Mouse (Mus musculus) left cerebral cortex, postnatal 4 days (tissue): ENCODE results near the gene 1700024P04Rik. TPM values are rescaled to one million over a fixed set of nuclear protein-coding genes. Genes with fewer than 3 reads are reported as not detected.
"Not testable (repeated sequence)": the region's sequence is repeated elsewhere in the genome, so short reads cannot be mapped to it uniquely, and the experiment has no call there.

Source experiments
- DNase-seq: peaks from one replicate; pipeline ENCODE4 v3.0.0-alpha.2; 2022
- intact Hi-C: fragments of 180-260 bp; cut with DNase I; formaldehyde crosslinking; loops from one replicate; pipeline ENCODE4 v1.15.1; 2025
- total RNA-seq, 2 experiments: library from RNA; stranded (reverse); gene quantifications; 2 replicates each; pipeline ENCODE4 v1.2.3; 2021

1700024P04Rik gene
- not detected for total RNA-seq

DNA sequence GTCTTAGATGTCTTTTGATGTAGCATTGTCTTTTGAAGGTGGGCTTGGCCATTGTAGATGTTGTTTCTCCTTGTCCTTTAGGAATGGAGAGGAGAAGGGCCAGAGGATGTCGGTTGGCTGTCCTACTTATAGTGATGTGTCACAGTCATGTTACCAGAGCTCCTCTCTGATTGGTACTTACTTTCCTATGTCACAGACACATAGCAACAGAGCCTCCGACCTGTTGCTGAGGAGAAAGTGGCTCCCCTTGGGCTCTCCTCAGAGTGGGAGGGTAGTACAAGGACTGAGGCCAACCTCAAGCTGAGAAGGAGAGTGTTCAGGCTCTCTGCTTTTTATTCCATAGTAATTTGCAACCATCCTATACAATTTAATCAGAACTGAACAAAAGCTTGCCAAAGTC lies at the start of gene 1700024P04Rik:
1700024P04Rik (minus strand) TSS at position 101 of the 400 bp plus-strand sequence.
- DNase-seq = no peak
- intact Hi-C loops = no loop called here

DNA sequence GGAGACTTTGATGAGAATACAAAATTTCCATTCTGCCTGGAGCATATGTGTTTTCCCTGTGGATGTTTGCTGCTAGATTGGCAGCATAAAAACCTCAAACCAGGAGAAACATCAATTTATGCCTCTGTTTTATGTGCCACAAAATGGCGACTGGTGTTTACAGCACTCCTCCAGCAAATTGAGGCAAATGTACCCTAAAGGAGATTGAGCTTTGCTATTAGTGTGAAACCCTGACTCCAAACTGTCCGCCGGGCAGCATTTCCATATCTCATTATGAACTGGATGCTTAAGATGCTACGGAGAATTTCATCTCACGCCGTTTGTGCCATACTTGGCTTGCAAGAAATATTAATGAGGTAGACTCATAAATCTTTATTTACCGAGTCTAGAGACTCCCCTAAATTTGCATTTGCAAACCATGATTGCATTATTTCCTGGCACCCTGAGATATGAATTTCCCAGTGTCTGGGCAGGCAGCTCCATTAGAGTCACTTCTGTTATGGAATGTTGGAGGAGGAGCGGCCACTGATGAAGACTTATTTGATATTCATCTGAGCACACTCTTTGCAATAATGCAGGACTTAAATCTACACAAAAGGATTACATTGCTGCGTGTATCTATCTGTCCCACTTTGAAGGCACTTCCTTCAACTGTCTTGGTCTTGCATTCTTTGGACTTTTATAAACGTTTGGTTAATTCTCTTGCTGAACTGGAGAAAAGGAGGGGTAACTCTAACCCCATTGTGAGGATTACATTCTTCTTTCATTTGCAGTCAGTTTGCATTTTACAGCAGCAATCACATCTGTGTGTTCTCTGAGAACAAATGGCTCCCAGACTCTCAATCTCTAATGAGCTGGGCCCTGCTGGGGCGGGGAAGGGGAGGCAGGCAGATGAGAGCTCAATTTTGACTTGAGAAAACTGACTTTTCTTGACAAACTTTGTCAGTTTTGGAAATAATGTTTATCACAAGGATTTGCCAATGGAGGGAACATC lies 47.2 kb upstream of the 1700024P04Rik start:
- DNase-seq = no peak
- intact Hi-C loops = no loop called here

DNA sequence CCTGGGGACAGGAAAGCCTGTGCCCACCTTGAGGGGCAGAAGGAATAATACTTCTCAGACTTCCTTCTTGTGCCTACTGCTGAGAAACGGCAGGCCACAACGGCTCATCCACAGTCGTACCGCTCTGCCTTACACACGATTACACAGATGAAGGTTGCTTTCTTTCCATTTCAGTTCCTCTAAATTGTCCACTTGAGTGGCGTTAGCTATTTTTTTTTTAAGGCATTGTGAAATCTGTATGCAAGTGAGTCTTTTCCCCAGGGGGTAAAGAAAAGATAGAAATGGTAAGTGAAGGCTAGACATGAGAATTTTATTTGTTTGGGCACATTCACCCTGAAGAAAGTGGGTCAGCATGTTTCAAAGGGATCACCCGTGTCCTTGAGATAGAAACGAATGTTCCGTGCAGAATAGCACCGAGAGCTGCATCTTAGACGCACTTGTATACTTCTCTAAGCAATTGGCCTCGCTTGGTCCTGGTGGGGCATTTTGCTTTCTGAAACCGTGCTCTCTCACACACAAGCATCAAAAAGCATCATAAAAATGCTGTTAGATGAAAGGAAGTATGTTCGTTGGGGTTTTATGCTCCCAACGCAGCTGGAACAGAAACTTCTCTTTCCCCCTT lies 46.3 kb upstream of the 1700024P04Rik start:
- intact Hi-C loops = no loop called here
- DNase-seq = no peak

DNA sequence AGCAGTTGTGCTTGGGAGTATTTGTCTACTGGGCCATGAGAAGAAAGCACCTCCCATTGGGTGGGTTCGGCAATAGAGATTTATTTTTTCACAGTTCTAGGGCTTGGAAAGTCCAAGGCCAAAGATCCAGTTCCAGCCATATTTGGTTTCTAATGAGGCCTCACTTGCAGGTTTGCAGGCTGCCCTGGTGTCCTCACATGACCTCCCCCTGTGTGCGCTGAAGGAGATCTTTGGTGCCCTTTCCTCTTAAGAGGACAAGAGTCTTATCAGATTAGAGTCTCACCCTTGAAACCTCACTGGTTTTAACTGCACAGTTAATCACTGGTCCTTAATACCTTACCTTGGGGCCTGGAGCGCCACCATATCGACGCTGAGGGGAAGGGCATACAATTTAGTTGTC lies 40.9 kb upstream of the 1700024P04Rik start:
- intact Hi-C loops = no loop called here
- no peak for DNase-seq

DNA sequence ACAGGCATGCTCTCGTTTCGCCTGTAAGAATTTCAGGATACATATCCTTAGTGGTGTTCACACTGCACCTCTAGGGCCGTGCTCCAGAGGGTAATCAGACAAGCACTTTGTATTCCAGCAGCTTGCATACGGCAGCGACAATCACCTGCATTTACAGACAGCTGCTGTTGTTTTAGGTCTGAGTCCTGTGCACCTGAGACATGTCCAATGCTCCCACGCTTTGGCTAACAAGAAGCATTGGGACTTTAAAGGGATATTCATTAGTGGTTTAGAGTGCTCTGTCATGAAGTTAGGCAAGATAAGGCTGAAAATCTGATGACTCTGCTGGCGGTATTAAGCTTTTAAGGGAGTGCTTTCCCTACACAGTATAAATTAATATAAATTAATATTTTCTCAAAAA lies 37.7 kb upstream of the 1700024P04Rik start:
- intact Hi-C loops = no loop called here
- no peak for DNase-seq

DNA sequence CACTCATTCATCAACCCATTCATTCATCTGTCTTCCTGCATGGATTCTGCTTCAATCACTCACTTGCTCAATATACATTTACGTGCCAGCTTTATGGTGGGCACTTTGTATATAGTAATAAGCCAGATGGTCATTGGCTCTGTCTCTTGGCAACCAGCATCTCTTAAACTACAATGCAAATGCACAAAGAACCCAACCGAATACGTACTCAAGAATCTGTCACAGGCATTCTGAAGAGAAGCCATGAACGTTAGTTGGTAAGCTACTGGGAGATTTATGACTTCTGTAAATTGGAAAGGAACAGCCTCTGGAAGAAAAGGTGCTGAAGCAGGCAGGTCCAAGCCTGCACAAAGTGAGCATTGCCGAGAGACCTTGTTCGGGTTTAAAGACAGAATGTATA lies 36.8 kb upstream of the 1700024P04Rik start:
- DNase-seq = no peak
- intact Hi-C loops = no loop called here

DNA sequence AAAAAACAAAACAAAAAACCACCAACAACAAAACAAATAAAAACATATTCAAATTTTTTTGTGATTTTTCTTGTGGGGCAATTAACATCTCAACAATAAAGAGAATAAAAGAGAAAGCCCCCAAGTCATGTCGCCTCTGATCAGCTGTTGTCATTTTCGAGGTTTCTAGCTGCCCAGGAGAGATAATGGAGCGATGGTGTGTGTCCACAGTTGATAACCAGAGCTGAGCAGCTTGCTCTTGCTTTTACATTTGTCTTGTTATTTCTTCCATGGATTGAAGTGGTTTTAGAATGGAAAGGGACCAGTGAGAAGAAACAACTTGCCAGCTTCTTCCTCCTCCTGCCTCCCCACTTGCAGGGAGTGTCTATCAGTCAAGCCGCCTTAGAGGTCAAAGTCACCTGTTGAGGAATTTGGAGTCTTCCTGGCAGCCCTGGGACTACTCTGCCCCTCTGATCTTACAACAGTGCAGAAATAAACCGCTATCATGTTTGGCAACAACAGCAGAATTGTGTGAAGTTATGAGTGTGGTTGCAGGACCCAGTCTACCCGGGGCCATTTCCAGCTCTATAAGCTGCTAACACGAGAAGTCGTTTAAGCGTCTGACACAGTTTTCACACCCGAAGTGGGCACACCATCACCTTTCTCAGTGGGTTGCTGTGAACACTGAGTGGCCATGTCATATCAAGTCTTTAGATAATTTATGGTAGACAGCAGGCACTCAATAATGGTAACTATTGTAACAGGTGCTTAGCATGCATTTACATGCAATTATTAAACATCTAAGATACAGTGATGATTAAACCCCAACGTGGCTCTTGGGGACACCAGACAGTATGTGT lies 35.7 kb upstream of the 1700024P04Rik start:
- no peak for DNase-seq
- intact Hi-C loops = no loop called here

DNA sequence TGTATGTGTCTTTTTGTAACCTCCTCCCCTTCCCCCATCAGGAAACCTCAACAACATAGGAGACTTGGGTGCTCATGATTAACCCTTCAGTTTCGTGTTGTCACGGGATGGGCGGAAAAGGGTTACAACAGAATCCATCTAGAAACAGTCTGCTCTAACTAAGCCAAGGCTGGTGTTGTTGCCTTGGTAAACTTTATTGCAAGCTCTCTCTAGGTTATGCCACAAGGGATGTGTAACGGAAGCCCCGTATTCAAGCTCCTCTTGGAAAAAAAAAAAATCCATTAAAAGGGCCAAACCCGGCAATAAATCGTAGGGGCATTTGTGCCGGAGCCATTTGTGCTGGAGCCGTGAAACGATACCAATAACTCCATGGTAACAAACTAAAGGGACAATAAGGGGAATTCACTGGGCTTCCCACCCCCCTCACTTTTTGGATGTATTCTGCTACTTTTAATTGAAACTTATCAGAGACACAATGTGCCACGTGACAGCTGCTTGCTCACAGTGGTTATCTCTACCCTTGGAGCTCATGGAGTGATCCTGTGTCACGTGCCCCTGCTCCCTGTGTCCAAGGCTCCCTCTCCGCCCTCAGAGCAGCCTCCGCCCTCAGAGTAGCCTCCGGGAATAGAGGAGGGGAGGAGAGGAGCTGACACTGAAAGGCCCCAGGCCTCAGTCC lies 34.3 kb upstream of the 1700024P04Rik start:
- no peak for DNase-seq
- intact Hi-C loops = no loop called here

DNA sequence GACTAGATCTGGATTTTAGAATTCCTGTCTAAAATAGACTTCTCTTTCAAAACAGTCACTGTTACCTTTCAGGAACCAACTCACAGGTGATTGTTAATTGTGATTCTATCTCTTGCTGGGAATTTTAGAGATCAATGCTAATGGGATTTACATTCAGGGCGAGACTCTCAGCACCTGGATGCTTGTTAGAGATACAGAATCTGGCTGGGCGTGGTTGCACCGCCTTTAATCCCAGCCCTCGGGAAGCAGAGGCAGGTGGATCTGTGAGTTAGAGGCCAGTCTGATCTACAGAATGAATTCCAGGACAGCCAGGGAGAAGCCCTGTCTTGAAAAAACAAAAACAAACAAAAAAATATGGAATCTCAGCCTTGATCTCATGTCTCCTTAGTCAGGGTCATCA lies 32.3 kb upstream of the 1700024P04Rik start:
- intact Hi-C loops = no loop called here
- DNase-seq = no peak

DNA sequence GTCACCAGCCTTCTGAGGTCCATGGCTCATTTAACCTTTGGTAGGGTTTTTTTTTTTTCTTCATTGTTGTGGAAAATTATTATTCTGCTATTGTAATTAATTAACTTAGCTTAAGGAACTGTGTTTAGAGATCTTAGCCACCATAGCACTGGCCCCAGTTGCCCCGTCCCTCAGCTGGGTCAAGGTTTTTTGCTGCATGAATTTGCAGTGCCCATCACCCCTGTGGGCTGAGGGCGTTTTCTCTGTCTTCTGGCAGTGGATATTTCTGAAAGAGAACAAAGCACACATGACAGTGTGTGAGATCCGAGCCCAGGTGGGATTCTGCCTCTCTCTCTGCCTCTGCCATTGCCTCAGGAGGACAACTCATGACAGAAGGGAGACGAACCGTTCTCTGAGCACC lies 28.5 kb upstream of the 1700024P04Rik start:
- intact Hi-C loops = no loop called here
- no peak for DNase-seq

DNA sequence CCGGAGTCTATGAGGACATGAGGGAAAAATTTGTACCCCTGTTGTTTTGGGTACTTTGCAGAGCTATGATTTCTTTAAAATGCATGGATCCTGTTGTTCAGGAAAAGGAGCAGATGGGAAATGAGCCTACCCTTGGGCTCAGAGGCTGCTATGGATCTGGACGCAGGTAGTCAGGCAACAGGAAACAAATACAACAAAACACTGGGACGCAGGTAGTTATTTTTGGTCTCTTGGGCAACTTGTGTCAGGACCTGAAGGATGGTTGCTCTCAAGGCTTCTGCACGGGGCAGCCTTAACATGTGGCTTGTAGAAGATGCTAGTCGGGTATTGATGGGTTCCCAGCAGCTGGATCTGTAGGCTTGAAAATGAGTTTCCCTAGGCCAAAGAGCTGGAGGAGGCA lies 23.6 kb upstream of the 1700024P04Rik start:
- intact Hi-C loops = no loop called here
- DNase-seq = no peak

DNA sequence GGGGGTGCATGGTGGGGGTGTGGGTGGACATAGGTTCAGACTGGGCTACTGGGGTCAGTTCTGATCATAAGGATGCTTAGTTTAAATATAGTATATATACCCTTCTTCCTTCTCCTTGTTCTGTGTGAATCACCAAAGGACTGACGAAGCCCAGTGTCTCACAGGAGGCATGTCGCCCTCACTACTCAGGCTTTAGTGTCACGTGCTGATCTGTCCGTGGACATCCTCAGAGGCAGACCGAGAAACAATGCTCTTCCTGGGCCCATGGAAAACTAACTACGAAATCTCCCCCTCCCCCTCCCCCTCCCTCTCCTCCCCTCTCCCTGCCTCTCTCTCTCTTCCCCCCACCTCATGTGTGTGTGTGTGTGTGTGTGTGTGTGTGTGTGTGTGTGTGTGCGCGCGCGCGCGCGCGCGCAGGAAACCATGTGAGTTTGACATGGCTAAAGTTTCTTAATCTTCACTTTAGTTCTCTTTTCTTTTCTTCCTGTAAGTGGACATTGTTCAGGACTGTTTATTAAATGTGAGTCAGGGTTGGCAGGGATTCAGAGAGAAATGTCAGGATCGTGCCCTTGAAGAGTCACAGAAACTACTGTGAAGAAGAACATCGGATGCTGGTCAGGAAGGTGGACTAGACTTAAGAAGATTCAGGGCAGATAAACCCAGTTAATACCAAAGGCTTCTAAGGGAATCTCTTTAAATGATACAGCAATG lies 22.2 kb upstream of the 1700024P04Rik start:
- DNase-seq = no peak
- intact Hi-C loops = no loop called here

DNA sequence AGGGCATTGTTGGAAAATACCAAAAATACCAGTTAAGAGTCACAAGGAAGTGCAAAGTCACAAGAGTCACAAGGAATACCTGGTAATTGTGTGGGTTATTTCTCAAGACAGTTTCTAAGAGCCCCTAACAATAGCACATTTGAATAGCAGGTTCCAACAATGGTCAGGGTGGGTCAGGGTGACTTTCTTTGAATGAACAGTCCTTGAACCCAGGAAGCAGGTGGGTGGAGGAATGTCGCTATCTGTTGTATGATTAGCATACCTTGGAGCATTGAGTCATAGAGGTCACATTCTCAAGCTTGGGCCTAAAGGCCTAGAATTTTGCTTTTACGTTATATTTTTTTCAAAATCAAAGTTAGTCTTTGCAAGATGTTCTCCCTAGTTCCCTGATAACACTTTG lies 17.3 kb upstream of the 1700024P04Rik start:
- DNase-seq, intact Hi-C loops: not testable (repeated sequence)

DNA sequence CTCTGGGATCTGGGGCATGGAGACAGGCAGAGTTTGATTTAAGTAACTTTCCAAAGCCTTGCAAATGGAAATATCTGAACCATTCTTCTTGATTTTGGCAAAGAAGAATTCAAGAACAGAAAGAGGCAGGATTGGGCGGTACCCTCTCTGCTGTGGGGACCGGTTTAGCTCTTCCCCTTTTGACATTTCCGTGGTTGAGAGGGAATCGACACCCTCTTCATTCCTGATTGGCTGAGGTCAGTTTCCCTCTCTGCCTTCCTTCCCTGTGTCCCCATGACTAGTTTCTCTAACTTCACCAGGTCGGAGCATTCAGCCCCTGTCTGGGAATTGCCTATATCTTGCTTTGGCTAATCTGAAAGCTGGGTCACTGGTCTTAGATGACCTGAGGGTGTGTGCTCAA lies 12.7 kb upstream of the 1700024P04Rik start:
- DNase-seq = no peak
- intact Hi-C loops = no loop called here

DNA sequence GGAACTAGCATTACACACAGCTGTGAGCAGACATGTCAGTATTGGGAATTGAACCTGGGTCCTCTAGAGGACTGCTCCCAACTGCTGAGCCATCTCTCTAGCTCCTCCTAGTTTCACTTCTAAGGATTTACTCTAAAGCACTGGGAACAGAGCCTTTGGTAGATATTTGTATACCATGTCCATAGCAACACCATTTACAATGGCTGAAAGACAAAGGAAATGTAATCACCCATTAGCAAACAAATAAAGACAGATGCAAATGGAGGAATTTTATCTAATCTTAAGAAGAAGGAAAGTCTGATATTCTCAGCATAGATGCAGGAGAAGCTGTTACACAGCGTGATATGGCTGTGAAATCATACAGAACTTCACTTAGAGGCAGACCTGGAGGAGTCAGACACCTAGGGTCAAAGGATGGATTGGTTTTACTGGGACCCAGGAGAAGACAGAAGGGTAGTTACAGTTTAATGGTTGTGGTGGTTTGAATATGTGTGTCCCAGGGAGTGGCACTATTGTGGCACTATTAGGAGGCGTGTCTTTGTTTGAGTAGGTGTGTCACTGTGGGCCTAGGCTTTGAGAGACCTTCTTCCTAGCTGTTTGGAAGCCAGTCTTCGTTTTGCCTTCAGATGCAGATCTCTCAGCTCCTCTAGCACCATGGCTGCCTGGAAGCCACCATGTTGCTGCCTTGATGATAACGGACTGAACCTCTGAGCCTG lies 7.1 kb downstream of the 1700024P04Rik start:
- intact Hi-C loops = no loop called here
- DNase-seq = no peak

DNA sequence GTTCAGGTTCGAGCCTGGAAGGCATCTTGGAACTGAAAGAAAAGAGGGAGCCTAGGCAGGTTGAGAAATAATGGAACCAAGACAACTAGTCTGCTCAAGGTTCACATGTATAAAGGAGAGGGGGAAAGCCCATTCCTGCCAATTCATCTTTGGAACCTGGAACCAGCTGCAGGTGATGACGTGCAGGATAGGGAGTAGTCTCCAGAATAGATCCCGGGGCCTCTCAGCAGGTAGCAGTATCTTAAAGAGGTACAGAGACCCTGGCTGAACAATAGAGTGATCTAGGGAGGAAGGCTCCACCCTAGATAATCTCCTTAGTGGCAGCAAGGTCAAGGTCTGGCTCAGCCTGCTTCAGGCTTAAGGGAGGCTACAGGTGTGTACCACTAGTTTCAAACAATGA lies 8.3 kb downstream of the 1700024P04Rik start:
- DNase-seq, intact Hi-C loops: not testable (repeated sequence)

DNA sequence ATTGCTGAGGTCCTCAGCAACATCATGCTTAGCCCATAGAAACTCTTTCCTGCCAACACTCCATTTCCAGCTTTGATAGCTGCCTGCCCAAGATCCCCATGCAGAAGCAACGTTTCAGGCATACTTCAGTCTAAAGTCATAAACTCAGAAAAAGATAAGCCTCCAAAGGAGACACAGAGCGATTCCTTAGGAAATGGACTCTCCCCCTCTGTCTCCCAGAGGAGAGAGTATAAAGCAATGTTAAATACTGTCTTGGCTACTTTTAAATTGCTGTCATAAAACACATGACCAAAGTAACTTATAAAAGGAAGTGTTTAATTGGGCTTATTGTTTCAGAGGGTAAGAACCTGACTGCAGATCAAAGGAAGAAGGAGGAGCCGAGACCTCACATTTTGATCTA lies 12.3 kb downstream of the 1700024P04Rik start:
- DNase-seq = no peak
- intact Hi-C loops = no loop called here

DNA sequence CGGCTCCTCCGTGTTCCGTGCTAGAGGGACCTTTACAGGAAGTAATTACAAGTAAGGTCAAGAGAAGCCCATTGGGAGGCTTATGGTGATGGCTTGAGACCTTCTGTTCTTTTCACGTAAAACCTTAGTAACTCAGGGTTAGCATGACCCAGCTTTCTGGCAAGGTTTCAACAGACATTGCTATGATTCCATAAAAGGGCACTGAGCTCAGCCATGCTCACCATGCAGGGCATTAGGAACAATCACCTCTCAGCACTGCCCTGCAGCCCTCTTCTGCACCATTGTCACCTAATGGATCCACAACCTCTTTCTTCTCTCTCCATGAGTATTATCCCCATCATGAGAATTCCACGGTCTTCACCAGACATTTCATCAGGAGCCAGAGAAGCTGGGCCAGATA lies 12.7 kb downstream of the 1700024P04Rik start:
- intact Hi-C loops = no loop called here

DNA sequence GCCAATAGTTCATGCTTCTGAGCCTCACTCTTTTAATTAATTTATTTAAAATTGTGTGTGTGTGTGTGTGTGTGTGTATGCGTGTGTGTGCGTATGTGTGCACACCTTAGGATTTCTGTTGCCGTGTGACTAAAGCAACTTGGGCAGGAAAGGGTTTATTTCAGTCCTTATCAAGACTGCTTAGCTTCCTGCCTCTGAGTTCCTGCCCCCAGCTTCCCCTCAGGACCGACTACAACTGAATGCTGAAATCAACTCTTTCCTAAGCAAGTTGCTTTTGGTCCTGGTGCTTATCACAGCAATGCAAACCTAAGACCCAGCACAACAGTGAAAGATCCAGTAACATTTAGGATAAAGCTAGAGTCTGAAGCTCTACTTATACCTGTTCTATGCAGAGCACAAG lies 15.8 kb downstream of the 1700024P04Rik start:
- DNase-seq = no peak
- intact Hi-C loops = no loop called here

More for the DNA sequence above, 12.7 kb downstream of the 1700024P04Rik start:
- no peak for DNase-seq
